Mouse (Mus musculus): ENCODE measurements around the gene Utp15.

Utp15 gene

DNA sequence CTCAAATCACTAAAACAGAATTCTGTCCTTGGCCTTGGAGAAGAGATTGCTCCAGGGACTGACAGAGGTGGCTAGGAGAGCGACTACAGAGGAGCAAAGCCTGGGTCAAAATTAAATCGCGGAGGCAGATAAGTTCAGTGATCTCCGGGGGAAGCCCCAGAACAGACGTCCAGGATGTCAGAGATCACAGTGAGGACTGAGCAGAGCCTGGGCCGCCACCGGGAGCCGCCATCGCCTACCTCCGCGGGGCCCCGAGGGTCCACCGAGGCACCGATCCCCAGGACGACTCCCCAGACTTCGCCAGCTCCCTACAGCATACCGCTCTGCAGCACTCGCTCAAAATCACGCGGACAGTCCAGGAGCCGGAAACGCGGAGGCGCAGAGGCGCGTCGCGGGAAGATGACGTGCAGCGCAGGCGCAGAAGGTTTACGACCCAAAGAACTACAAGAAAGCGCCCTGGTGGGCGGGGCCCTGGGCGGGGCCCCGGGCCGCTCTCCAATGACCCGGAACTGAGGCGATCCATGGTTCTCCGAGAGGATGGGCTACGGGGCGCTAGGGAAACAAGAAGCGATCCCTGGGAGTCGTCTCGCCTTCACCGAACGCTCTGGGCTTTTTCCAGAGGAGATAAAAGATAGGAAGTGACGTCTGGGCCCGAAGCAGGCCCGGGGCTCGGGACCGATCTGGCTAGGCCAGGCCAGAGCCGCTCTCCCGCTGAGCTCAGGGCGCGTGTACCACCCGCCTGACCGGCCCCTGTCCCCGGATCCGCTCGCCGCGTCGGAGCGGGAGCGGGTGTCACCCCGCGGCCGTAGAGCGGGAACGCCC is at the start of gene Utp15, which contains the start of gene Ankra2:
TSS of gene Utp15 (minus strand) at position 406 of the 822 bp plus-strand sequence.
TSS of gene Ankra2 (plus strand) at position 439 of the 822 bp plus-strand sequence.
- peak; percentile 89 to 94 for DNase-seq

DNA sequence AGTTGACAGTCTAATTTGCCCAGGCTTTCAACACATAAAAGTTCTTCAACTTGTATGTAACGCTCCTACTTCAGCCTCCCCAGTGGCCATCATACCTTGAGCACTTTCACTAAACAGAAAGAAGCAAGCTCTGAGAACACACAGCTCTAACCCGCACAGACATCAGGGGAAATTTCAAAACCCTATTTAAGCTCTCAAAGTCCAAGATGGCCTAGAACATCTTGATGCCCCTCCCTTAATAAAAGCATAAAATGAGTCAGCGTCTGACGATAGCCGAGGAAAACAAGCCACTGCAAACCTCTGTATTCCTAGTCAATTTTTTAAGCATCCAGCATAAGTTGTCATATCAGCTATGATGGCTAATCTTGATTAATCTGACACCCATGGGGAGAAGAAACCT is 48.8 kb upstream of the Utp15 start:
- DNase-seq = no peak

DNA sequence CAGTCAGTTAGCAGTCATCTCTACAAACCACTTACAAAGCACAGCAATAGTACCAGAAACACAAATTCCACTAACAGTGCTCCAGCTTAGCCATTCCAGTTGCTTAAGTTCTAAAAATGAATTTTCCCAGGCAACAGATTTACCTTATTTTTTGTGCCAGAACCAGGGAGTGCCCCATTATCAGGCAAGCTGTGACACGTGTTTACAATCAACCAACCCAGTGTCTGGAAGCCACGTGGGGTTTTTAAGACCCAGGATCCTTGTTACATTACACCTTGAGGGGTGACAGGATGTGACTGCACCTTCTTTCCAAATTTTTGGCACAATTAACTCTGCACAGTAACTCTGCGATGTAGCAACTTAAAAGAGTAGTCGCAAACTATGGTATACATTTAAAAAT is 45.9 kb upstream of the Utp15 start:
- no peak for DNase-seq

DNA sequence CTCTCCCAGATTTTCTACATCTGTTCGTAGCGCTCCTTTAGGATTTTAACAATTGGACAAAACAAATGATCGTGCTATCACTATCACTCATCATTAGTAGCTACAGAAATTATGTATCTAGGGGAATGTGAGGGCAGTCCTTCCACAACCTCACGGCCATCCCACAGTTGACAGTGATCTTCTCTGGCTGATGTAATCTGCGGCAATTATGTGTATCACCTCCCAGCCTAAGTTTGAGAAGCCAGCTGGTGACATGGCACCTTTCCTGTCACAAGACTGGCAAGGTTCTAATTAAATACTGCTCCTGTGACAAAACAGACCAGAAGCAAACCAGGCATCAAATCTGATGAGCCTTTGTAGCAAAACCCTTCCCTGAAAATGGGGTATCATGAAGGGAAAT is 45.2 kb upstream of the Utp15 start:
- DNase-seq = no peak

DNA sequence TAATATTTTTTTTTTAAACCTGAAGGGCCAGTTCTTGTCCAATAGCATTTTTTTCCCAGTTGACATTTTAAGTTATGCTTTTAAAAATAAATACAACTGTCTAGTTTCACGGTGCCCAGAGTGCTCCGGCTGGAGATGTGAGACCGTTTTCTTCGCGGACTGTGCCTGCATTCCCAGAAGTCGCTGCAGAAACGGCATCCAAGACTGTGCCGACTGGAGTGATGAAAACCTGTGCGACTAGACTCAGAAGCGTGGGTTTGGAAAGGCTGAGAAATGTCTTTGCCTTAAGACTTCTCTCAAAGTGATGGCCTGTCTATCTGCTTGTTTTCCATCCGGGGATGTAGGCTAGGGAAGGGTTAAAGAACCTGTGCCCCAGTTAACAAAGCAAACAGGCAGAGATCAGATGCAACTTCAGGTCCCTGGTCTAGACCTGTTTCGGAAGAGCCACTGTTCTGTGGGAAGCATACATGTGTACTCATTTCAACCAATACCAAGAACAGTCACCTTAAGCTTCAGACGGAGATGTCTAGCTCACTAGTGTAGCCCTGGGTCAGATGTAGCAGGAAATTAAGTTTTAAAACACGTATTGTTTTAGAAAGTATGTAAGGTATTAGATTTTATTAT is 44.1 kb upstream of the Utp15 start:
- DNase-seq = no peak

DNA sequence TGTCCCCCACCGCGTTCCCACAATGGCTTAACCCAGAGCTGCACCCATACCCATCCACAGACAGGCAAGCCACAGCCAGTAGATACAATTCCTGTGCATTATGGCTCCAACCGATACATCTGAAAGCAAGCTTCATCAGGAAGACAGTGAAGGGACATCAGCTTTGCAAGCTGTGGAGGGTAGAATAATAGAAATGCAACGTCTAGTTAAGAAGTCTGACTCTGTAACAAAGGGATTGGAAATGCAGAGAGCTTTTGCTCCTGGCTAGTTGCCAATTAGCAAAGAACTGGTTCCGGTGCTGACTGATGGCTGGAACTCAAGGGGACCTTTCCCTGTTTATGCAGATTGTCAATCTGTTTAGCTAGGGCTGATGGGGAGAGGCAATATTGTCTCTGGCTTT is 43.6 kb upstream of the Utp15 start:
- DNase-seq = no peak

DNA sequence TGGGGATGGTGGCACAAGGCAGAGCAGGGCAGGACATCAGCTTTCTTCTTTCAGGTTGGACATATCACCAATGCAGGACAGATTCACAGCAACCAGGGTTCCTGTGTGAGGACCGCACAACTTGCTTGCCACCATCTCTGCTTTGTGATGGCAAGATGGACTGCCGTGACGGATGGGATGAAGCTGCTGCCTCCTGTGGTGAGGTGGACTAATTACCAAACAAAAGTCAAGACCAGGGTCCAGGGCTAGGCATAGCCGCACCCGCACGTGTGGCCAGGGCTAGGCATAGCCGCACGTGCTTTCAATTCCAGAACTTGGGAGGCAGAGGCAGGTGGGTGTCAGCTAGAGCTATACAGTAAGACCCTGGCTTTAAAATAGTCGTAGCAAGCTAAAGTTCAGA is 42.4 kb upstream of the Utp15 start:
- DNase-seq = no peak

DNA sequence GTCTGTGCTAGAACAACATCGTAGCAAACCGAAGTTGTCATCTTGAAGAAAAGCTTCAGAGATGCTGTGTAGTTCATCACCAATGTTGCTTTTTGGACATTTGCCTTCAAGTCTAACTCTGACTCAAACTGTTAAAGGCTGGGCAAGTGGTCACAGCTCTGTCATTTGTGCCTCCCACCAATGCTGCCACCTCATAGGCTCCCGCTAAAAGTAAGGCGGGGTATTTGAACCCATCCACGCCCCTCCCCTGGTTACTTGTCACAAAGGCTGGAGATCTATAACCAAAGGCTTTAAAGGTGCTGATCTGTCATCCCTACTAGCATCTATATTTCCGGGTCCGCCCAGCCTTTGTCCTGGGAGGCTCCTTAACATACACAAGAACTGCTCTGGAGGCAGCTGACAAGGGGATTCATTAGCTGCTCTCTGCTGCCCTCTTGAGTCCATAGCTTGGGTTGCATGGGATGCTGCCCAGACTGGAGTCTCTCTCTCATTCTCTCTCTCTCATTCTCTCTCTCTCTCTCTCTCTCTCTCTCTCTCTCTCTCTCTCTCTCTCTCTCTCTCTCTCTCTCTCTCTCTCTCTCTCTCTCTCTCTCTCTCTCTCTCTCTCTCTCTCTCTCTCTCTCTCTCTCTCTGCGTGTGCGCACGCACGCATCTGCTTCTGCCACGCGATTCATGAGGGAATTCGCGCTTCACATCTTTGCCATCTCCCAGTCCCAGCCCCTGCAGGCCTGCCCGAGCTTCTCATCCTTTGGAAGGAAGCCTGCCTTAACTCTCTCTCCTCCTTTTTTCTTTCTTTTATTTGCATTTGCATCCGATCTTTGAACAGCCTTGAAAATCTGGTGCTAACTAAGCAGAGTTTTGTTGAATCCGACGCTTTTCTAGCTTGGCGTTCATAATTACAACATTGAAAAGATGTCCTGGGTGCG is 36.3 kb upstream of the Utp15 start:
- peak in 1 of 2 experiments; percentile 12 for DNase-seq

DNA sequence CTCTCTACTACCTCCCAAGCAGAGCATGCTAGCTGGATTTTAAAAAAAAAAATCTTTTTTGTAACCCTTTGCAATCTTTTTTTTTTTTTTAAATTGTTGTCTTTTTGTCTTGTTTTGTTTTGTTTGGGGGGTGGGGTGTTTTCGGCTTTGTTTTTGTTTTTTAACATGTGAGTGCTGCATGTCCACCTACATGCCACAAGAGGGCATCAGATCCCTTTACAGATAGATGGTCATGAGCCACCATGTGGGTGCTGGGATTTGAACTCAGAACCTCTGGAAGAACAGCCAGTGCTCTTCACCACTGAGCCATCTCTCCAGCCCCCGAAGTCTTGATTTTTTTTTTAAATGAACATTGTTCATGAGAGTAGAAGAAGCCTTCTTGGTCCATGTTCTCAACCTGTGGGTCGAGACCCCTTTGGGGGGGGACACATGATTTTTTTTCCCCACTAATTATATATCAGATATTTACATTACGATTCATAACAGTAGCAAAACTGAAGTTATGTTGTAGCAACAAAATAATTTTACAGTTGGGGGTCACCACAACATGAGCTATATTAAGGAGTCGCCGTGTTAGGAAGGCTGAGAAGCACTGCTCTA is 35.1 kb upstream of the Utp15 start:
- no peak for DNase-seq

DNA sequence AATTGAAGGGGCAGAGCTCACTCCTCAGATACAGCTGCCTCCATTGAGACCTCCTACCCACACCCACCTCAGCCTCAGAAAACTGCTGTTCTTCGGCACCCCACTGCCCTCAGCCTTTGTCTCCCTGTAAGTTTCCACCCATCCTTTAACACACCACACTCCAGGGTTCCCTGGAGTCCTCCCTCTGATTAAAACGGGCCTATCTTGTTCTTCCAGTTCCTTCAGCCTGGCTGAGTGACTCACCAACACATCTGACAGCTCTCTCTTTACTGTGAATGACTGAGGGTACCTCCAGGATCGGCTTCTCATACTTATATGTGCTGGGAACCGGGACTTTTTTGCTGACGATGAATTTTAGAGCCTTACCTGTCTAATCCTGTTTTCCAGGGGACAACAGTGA is 33.2 kb upstream of the Utp15 start:
- DNase-seq = no peak

DNA sequence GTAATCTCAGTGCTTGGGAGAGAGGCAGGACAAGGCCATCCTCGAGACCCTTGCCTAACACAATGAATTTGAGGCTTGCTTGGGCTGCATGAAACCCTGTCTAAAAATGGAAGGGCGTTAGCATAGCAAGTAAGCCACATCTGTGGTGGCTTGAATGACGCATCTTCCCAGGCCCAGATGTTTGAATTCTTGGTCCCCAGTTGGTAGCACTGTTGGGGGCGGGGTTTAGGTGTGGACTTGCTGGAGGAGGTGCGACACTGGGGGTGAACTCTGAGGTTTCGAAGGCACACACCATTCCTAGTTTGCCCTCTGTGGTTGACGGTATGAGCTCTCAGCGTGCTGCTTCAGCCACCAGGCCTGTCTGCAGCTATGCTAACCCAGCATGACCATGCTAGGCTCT is 28.9 kb upstream of the Utp15 start:
- no peak for DNase-seq

DNA sequence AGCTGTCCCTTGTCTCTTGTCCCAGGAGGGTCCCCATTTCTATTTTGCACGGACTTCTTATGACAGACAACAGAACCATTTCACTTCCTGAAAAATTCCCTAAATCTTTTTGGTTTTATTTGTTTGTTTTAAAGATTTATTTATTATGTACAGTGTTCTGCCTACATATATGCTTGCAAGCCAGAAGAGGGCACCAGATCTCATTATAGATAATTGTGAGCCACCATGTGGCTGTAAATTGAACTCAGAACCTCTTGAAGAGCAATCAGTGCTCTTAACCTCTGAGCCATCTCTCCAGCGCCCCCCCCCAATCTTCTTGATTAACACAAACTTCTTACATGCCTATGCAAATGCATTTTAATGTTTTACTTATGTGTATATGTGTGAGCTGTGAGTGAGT is 27.9 kb upstream of the Utp15 start:
- no peak for DNase-seq

DNA sequence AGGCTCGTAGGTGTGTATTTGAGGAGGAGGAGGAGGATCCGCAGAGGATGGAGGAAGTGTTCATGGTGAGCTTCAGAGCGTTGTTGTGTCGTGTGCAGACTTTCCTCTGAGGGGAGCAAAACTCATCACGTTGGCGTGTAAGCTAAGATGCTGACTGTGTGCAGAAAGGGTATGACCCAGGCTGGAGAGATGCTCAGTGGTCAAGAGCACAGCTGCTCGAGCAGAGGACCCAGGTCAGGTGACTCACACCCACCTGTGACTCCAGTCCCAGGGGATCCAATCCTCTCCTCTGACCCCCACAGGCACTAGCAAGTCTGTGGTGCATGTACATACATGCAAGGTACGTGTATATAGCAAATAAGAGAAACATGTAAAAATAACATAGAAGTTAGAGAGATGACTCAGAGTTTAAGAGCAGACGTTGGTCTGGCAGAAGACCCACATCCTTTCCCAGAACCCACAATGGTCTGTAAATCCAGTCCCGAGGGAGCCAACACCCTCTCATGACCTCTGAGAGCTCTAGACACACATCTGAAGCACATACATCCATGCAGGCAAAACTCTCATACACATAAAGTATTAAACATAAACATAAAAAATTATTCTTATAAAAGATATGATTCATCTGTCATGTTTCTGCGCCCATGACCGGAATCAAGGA is 18.3 kb upstream of the Utp15 start:
- DNase-seq = no peak

DNA sequence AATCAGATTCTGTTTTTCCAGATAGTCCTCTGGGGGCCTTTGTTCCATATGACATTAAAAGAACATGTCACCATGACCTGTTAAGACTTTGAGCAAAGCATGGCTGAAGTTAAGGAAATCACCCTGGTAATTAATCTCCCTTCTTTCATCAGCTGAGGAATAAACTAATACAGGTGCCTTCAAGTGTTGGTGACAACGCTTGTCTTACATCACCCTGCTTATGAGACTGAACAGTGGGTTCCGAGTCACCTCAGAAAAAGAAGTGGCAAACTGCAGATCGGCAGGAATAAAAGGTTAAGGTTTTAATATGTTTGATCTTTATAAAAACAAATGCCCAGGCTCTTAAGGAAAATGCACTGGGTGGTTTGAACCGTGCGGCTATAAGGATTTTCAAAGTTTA is 16.8 kb upstream of the Utp15 start, which contains the start of gene Gm21976:
TSS of gene Gm21976 (plus strand) at position 202 of the 400 bp plus-strand sequence.
- no peak for DNase-seq

DNA sequence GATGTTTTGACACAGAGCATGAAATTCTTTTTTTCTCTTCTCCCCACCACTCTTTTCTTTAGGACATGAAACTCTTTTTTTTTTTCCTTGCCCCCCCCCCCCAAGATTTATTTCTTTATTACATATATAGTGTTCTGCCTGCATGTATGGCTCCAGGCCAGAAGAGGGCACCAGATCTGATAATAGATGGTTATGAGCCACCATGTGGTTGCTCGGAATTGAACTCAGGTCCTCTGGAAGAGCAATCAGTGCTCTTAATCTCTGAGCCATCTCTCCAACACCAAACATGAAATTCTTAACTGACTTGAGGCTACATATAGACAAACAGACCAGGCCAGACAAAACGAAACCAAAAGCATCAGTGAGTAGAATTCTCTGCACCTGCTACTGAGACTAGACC is 14.7 kb upstream of the Utp15 start:
- DNase-seq = no peak

DNA sequence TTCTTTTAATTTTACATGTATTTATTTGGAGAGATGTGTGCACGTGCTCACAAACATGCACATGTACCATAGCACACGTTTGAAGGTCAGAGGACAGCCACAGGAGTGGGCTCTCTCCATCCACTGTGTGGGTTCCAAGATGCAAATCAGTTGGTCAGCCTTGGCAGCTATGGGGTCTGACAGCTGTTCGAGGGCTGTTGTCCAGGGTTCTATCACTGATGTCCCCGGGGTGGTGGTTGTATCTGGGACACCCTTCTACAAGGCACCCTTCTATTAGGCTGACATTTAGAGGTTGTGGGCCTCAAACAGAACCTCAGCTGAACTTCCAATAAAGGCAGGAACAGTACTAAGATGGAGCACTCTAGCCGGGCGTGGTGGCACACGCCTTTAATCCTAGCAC is 13.4 kb upstream of the Utp15 start:
- no peak for DNase-seq

DNA sequence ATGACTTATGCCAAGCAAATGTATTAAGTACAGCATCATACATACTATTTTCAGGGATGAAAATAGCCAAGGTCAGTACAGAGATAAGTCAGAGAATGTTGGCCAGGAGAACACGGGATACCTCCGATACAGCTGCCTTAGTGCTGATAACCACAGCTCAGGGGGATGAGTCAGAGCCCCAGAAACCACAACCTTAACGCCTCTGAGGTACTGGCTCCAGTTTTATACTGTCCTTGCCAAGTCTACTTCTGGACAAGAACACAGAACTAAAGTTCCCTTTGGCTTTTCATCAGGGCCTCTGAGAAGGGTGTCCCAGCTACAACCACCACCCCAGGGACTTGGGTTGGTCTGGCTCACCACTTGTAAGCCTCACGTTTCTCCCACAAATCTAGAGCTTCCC is 12.8 kb upstream of the Utp15 start:
- DNase-seq = no peak

DNA sequence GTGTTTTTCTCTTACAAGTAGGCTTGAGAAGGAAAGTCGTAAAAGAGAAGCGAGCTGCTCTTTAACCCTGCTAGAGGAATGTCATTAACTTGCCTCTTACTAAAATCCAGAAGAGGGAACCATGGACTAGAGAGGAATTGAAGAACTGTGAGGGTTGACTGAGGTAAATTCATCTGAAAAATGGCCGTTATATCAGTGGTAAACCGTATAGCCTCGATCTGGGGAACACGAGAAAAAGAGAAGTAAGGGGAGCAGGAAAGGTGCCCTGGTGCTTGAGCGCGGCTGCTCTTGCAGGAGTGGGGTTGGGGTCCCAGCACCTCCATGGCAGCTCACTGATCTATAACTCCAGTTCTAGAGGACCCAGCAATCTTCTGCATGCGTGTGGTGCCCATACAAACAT is 11.2 kb upstream of the Utp15 start:
- no peak for DNase-seq

DNA sequence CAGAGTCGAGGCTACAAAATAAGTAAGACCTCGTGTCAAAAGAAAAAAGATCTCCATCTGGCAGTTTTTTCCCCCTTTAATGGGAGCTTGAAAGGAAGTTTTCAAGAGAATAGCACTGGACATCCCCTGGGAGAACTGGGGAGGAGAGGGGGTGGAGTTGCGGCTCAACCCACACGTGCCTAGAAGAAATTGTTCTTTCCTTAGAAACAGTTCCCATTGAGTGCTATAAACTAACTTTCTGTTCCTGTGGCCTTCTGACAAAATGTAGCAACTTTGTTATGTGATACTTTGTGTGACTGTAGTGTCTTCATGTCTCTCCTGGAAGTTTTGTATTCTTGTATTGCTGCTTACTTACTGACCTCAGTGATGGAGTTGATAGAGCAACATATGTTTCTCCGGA is 1.3 kb upstream of the Utp15 start:
- no peak for DNase-seq

DNA sequence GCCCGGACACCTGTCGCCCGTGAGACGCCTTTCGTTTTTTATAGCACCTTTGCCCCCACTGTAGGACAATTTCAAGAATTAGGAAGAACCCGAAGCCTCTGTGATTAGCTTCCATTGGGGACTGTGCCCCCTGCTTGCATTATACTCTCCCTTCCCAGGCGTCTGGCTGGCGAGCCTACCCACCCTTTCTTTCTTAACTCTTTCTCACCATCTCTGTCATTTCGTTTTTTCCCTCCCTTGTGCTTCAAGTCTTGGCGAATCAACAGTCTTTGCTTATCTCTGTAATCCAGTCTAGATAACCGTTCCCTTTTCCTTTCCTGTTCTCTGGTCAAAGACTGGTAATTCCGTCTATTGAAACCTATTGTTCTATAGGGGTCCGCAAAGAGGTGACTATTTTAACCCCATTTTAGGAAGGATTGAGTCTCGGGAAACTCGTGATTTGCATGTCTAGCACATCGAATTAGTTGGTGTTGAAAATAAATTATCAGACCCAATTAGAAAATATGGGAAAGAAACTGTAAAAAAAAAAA is 682 bp upstream of the Utp15 start:
- DNase-seq = no peak

DNA sequence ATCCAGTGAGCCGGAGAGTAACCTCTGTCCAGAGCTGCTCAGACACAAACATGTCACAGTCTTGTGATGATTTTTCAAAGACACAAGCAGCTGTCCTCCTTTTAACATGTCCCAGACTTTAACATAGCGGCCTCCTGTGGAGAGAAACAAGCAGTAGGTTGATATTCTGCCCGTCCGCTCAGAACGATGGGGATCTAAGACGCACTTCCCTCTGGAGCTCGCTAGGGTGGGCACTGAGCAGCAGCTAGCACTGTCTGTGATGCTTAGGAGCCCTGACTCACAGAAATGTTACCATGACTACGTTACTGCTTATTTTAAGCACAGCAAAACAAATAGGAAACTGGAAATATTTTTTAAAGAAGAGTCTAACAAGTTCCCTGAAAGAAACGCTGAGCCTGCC is 7.9 kb downstream of the Utp15 start:
- no peak for DNase-seq

DNA sequence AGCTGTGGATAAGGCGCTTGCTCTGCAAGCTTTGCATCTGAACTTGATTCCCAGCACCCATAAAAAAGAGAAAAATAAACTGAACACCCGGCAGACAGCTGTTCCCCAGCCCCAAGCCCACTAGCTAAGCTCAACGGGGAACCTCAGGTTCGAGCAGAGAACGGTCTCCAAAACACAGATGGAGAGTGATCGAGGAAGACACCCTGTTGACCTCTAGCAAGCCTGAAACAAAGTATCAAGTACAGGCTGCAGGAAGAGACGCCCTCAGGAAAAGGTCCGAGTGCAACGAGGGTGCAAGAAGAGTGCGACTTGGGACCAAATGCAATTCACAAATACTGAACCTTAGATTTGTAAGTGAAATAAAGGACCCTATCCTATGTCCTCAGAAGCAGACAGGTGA is 13.2 kb downstream of the Utp15 start:
- no peak for DNase-seq

Data from thymus, adult 18-20 months (tissue).